Mouse (Mus musculus) erythroblast, embryonic 14.5 days (primary cell): Measurements from ENCODE around the gene Tm9sf3.

Experiments used
- GATA1 ChIP-seq: IDR thresholded peaks from 2 replicates; pipeline ENCODE4 v1.6.1; 2012; ENCODE audit warnings: low read length, inconsistent platforms, mixed read lengths
- TAL1 ChIP-seq: IDR thresholded peaks from 3 replicates; pipeline ENCODE4 v1.6.1; 2012; ENCODE audit warnings: low read length, inconsistent platforms, mixed read lengths

- no peak for TF ChIP-seq GATA1
- TF ChIP-seq TAL1 = no peak
These were observed 98.5 kb downstream of the Tm9sf3 start for GRCm38 (mm10) chr19:41165144-41165913.
